Mouse (Mus musculus): ENCODE measurements at regions not wholly inside any gene's neighbourhood (a gene's known extent, or its start where the extent isn't known, plus 50 kb on each side); places are given as distances from the start of the nearest gene placed in this dataset.
A peak's percentile ranks its signal among the peaks of the same experiment; 100 is the strongest.

DNA sequence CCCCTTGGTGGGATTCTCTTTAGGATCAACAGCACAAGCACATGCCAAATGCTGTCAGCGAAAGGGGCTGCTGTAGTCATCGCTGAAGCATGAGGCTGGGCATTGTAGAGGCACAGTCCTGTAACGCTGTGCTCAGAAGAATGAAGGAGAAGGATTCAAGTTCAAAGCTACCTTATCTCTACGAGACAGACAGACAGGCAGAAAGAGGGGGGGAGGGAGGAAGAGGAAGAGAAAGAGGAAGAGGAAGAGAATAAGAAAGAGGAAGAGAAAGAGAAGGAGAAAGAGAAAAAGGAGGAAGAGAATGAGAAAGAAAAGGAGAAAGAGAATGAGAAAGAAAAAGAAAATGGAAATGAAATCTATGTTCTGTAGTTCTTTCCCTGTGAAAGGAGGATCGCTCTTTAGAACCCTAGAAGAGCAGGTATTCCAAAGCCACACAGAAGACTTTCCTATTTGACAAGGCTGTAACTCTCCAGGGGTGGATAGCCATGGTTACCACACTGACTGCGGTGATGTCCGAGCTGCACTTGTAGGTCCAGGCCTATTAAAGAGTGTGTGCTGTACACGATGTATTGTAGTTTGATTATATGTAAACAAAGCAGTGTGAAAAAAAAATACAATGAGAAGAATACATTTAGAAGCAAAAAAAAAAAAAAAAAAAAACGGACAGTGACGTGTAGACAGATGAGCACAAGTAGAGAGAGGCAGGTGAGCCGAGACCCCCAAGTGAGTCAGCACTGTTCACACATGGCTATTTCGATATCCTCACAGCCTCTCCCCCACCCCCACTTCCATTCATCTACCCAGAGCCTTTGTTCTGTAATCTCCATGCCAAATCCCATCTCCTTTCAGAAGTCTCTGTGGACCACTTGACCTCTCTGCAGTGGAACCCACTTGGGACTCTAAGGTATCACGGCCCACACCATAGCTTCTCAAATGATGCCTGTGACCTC lies 165.2 kb downstream of the Chic2 start:
- ATAC-seq (ENCODE audit: low FRiP score) (no peak), DNase-seq (ENCODE audit: low spot score) (peak; percentile 10)
- no peak overlapping the region for H3K9ac ChIP-seq (ENCODE audit: low read depth, low read length)
- H3K27me3 ChIP-seq (ENCODE audit: control insufficient read depth, insufficient read depth, low read length): no peaks in the 10 kb centered on the region
- H3K36me3 ChIP-seq (ENCODE audit: control insufficient read depth, insufficient read depth, low read length): no peaks in the 10 kb centered on the region
- H3K4me2 ChIP-seq (replicated peaks; ENCODE audit: low read depth, low read length): no peak overlapping the region
- no peak overlapping the region for H3K27ac ChIP-seq (ENCODE audit: low read depth, low read length)
- H3K4me3 ChIP-seq (ENCODE audit: low read depth, low read length): no peak overlapping the region
- no peaks in the 10 kb centered on the region for H3K9me3 ChIP-seq (ENCODE audit: control insufficient read depth, low read length)
- 72% methylated on average over 12 of the region's 13 CpGs for WGBS
- H3K4me1 ChIP-seq (replicated peaks; ENCODE audit: control insufficient read depth, insufficient read depth, low read length): no peaks in the 10 kb centered on the region

- H3K9me3 ChIP-seq (ENCODE audit: control insufficient read depth, low read length): no peaks in the 10 kb centered on the region
- DNase-seq (ENCODE audit: low spot score): no peak
- H3K9ac ChIP-seq (ENCODE audit: low read depth, low read length): no peak overlapping the region
- H3K4me2 ChIP-seq (replicated peaks; ENCODE audit: low read depth, low read length): no peak overlapping the region
- no peaks in the 10 kb centered on the region for H3K27me3 ChIP-seq (ENCODE audit: control insufficient read depth, insufficient read depth, low read length)
- H3K4me3 ChIP-seq (ENCODE audit: low read depth, low read length): no peak overlapping the region
- no peaks in the 10 kb centered on the region for H3K4me1 ChIP-seq (replicated peaks; ENCODE audit: control insufficient read depth, insufficient read depth, low read length)
- H3K36me3 ChIP-seq (ENCODE audit: control insufficient read depth, insufficient read depth, low read length): no peaks in the 10 kb centered on the region
- no peak for ATAC-seq (ENCODE audit: low FRiP score)
- H3K27ac ChIP-seq (ENCODE audit: low read depth, low read length): no peak overlapping the region
- 63% methylated on average over 5 of the region's 5 CpGs for WGBS
Observed at GRCm38 (mm10) chr5:74877595-74877994, 167.0 kb downstream of the Chic2 start.

DNA sequence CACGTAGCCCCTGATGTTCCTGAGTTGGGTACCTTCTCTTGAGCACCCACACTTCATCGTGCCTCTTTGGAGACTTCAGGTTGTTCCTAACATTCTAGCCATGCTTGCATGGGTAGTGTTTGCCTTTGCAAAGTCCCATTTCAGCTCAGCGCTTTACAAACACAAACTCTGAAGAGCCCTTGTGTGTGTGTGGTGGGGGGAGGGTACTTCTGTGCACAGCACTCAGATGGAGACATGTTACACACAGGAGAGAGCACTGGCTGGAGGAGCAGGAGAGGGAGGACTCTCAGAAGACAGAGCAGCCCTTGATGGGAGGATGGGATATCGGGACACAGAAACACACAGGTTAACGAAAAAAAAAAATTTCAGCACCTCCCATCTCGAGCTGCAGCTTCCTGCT lies 167.4 kb downstream of the Chic2 start:
- no peak overlapping the region for H3K4me3 ChIP-seq (ENCODE audit: low read depth, low read length)
- no peaks in the 10 kb centered on the region for H3K27me3 ChIP-seq (ENCODE audit: control insufficient read depth, insufficient read depth, low read length)
- H3K9me3 ChIP-seq (ENCODE audit: control insufficient read depth, low read length): no peaks in the 10 kb centered on the region
- no peaks in the 10 kb centered on the region for H3K4me1 ChIP-seq (replicated peaks; ENCODE audit: control insufficient read depth, insufficient read depth, low read length)
- DNase-seq (ENCODE audit: low spot score) (no peak), ATAC-seq (ENCODE audit: low FRiP score) (no peak)
- H3K4me2 ChIP-seq (replicated peaks; ENCODE audit: low read depth, low read length): no peak overlapping the region
- no peak overlapping the region for H3K27ac ChIP-seq (ENCODE audit: low read depth, low read length)
- no peaks in the 10 kb centered on the region for H3K36me3 ChIP-seq (ENCODE audit: control insufficient read depth, insufficient read depth, low read length)
- no peak overlapping the region for H3K9ac ChIP-seq (ENCODE audit: low read depth, low read length)
- 81% methylated on average over 6 of the region's 6 CpGs for WGBS

DNA sequence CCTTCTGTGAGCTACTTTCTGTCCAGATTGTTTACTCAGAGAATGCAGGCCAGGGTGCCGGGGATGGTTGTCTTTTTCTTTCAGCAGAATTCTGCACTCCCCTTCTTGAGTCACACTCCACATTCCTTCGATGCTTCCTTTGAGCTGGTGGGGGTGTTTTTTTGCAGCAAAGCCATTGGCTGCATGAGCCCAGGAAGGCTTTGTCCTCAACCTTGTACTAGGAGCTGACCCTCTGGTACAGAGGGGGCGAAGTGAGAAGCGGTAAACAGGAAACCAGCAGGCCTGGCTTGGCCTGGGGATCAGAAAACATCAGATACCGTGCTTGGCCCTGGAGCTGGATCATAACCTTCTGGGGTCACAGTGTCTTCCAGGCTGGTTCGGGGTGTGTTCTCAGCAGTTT lies 169.9 kb downstream of the Chic2 start:
- no peak overlapping the region for H3K4me2 ChIP-seq (replicated peaks; ENCODE audit: low read depth, low read length)
- no peak overlapping the region for H3K27ac ChIP-seq (ENCODE audit: low read depth, low read length)
- no peaks in the 10 kb centered on the region for H3K4me1 ChIP-seq (replicated peaks; ENCODE audit: control insufficient read depth, insufficient read depth, low read length)
- ATAC-seq (ENCODE audit: low FRiP score): no peak
- DNase-seq (ENCODE audit: low spot score): no peak
- no peaks in the 10 kb centered on the region for H3K36me3 ChIP-seq (ENCODE audit: control insufficient read depth, insufficient read depth, low read length)
- no peak overlapping the region for H3K9ac ChIP-seq (ENCODE audit: low read depth, low read length)
- no peaks in the 10 kb centered on the region for H3K27me3 ChIP-seq (ENCODE audit: control insufficient read depth, insufficient read depth, low read length)
- 47% methylated on average over 6 of the region's 6 CpGs for WGBS
- H3K9me3 ChIP-seq (ENCODE audit: control insufficient read depth, low read length): no peaks in the 10 kb centered on the region
- no peak overlapping the region for H3K4me3 ChIP-seq (ENCODE audit: low read depth, low read length)

DNA sequence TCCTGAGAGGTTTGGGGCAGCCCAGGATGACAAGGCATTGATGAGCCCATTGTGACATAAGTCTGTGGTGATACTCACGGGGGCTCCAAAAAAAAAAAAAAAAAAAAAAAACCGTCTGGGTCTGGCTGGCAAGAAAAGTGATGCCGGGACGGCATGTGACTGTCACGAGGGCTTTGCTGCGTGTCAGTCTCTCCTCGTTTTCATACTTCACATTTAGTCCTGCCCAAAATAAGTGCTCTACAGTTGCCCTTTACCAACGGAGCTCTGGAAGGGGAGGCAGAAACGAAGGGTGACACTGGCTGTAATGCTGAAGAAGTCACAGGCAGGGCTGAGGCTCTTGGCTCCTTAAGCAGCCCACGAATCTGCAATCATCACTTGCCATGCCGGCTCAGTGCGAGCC lies 167.9 kb upstream of the Lnx1 start:
- Histone ChIP-seq H3K27me3 (ENCODE audit: control insufficient read depth, insufficient read depth, low read length) (no peaks in the 10 kb centered on the region), H3K4me1 (replicated peaks; ENCODE audit: control insufficient read depth, insufficient read depth, low read length) (no peaks in the 10 kb centered on the region), H3K4me3 (ENCODE audit: low read depth, low read length) (no peak overlapping the region), H3K4me2 (replicated peaks; ENCODE audit: low read depth, low read length) (no peak overlapping the region), H3K36me3 (ENCODE audit: control insufficient read depth, insufficient read depth, low read length) (no peaks in the 10 kb centered on the region), H3K9ac (ENCODE audit: low read depth, low read length) (no peak overlapping the region), H3K9me3 (ENCODE audit: control insufficient read depth, low read length) (no peaks in the 10 kb centered on the region), H3K27ac (ENCODE audit: low read depth, low read length) (no peak overlapping the region)
- no peak for ATAC-seq (ENCODE audit: low FRiP score)
- DNase-seq (ENCODE audit: low spot score): no peak
- WGBS: 83% methylated on average over 12 of the region's 12 CpGs

GRCm38 (mm10) chr5:74867113-74867785 lies 164.5 kb upstream of the Lnx1 start:
- H3K4me1 ChIP-seq (replicated peaks; ENCODE audit: control insufficient read depth, insufficient read depth, low read length): no peaks in the 10 kb centered on the region
- no peaks in the 10 kb centered on the region for H3K27me3 ChIP-seq (ENCODE audit: control insufficient read depth, insufficient read depth, low read length)
- no peak overlapping the region for H3K27ac ChIP-seq (ENCODE audit: low read depth, low read length)
- H3K4me3 ChIP-seq (ENCODE audit: low read depth, low read length): no peak overlapping the region
- H3K36me3 ChIP-seq (ENCODE audit: control insufficient read depth, insufficient read depth, low read length): no peaks in the 10 kb centered on the region
- no peak for DNase-seq (ENCODE audit: low spot score)
- no peak for ATAC-seq (ENCODE audit: low FRiP score)
- no peaks in the 10 kb centered on the region for H3K9me3 ChIP-seq (ENCODE audit: control insufficient read depth, low read length)
- H3K4me2 ChIP-seq (replicated peaks; ENCODE audit: low read depth, low read length): no peak overlapping the region
- 93% methylated on average over 11 of the region's 11 CpGs for WGBS
- no peak overlapping the region for H3K9ac ChIP-seq (ENCODE audit: low read depth, low read length)

GRCm38 (mm10) chr5:74866697-74867096 lies 164.0 kb upstream of the Lnx1 start:
- Histone ChIP-seq H3K36me3 (ENCODE audit: control insufficient read depth, insufficient read depth, low read length) (no peaks in the 10 kb centered on the region), H3K27me3 (ENCODE audit: control insufficient read depth, insufficient read depth, low read length) (no peaks in the 10 kb centered on the region), H3K4me3 (ENCODE audit: low read depth, low read length) (no peak overlapping the region), H3K9ac (ENCODE audit: low read depth, low read length) (no peak overlapping the region), H3K27ac (ENCODE audit: low read depth, low read length) (no peak overlapping the region), H3K4me2 (replicated peaks; ENCODE audit: low read depth, low read length) (no peak overlapping the region), H3K4me1 (replicated peaks; ENCODE audit: control insufficient read depth, insufficient read depth, low read length) (no peaks in the 10 kb centered on the region), H3K9me3 (ENCODE audit: control insufficient read depth, low read length) (no peaks in the 10 kb centered on the region)
- WGBS: 65% methylated on average over 7 of the region's 7 CpGs
- no peak for DNase-seq (ENCODE audit: low spot score)
- no peak for ATAC-seq (ENCODE audit: low FRiP score)

GRCm38 (mm10) chr5:74865446-74865845 lies 162.7 kb upstream of the Lnx1 start:
- no peak overlapping the region for H3K4me3 ChIP-seq (ENCODE audit: low read depth, low read length)
- H3K4me1 ChIP-seq (replicated peaks; ENCODE audit: control insufficient read depth, insufficient read depth, low read length): no peaks in the 10 kb centered on the region
- ATAC-seq (ENCODE audit: low FRiP score): no peak
- H3K9me3 ChIP-seq (ENCODE audit: control insufficient read depth, low read length): no peaks in the 10 kb centered on the region
- no peak overlapping the region for H3K9ac ChIP-seq (ENCODE audit: low read depth, low read length)
- no peaks in the 10 kb centered on the region for H3K36me3 ChIP-seq (ENCODE audit: control insufficient read depth, insufficient read depth, low read length)
- no peak overlapping the region for H3K4me2 ChIP-seq (replicated peaks; ENCODE audit: low read depth, low read length)
- H3K27me3 ChIP-seq (ENCODE audit: control insufficient read depth, insufficient read depth, low read length): no peaks in the 10 kb centered on the region
- 94% methylated on average over 9 of the region's 9 CpGs for WGBS
- no peak overlapping the region for H3K27ac ChIP-seq (ENCODE audit: low read depth, low read length)
- no peak for DNase-seq (ENCODE audit: low spot score)

All from hindbrain, embryonic 11.5 days (tissue).